Mouse (Mus musculus): ENCODE data around the gene Fance.
"Not testable (repeated sequence)": the region's sequence is repeated elsewhere in the genome, so short reads cannot be mapped to it uniquely, and the experiment has no call there.

Gene Fance

DNA sequence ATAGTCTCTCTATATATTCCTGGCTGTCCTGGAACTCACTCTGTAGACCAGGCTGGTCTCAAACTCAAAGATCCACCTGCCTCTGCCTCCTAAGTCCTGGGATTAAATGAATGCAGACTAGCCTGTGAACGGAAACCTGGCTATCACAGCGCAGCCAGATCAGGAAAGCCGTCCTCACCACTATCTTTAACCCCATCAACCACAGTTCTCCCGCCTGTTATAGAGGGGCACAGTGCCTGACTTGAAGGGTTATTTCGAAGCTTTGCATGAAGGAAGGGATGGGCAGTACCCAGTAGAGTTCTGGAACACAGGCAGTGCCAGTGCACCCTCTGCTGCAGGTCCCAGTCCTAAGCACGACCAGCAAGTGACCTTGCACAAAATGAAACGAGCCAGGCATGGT lies 22.0 kb upstream of the Fance start:
- DNase-seq (ENCODE audit: low spot score) = no peak

DNA sequence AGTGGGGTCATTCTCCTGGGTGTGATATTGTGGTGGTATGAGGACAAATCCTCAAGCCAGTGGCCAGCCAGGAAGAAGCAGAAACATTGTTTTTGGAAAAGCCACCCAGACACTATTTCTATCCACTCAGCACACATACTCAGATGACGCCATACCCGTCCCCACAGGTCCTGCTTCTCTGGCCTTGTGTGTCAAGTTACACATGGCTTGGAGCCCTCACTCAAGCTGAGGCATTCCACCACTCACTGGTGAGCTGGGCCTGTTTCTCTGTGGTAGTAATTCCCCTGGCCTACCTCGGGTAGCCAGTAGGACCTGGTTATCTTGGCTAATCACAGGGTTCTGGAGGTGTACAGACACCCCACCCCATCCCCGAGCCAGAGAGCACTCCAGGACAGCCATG lies 19.6 kb upstream of the Fance start:
- no peak for DNase-seq (ENCODE audit: low spot score)

DNA sequence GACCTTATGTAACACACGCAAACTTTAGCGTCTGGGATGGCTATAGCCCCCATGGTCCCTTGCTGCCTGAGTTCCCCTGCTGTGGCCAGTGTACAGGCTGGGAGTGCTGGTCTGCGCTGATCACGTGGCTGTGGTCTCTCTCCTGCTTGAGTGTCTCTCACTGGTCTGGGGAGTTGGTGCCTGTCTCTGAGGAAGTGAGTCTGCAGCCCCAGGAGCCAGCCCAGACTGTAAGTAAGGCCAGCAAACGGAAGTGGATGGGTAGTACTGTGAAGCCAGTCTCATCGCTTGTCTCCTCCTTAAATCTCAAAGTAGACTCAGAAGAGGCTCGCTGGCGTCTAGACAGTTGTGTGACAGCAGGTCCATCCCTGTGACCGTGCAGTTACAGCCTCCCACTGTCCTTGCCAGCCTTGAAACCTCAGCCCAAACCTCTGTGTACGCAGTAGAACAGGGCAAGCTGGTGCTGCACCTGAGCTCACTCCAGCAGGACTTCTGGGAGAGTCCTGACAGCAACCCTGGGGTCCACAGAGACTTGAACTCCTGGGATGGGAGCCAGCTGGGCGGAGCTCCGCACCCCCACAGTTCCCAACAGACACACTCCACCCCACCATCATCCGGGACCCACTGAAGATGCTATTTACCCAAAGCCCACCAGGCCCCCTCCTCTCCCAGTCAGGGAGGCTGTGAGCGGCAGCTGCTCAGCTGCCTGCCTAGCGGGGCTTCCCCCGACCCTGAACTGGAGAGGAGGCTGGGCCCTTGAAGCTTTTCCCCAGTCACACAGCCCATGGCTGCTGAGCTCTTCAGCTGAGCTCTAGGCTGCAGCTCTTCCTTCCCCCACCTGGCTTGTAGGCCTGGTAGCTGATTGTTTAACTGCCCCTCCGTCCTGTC lies 18.6 kb upstream of the Fance start:
- DNase-seq (ENCODE audit: low spot score) = no peak

DNA sequence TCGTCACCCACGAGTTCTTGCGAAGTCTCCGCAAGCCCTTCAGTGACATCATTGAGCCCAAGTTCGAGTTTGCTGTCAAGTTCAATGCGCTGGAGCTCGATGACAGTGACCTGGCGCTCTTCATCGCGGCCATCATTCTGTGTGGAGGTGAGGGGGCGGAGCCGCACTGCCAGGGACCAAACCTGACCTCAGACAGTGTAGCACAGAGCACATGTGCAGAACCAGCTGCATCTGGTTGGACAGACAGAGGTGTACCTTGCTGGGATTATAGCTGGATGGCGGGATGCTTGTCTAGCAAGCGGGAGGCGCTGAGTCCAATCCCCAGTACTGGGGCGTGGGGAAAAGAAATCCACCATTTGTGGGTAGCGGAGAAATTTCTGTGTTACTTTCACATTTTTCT lies 14.4 kb upstream of the Fance start:
- no peak for DNase-seq (ENCODE audit: low spot score)

DNA sequence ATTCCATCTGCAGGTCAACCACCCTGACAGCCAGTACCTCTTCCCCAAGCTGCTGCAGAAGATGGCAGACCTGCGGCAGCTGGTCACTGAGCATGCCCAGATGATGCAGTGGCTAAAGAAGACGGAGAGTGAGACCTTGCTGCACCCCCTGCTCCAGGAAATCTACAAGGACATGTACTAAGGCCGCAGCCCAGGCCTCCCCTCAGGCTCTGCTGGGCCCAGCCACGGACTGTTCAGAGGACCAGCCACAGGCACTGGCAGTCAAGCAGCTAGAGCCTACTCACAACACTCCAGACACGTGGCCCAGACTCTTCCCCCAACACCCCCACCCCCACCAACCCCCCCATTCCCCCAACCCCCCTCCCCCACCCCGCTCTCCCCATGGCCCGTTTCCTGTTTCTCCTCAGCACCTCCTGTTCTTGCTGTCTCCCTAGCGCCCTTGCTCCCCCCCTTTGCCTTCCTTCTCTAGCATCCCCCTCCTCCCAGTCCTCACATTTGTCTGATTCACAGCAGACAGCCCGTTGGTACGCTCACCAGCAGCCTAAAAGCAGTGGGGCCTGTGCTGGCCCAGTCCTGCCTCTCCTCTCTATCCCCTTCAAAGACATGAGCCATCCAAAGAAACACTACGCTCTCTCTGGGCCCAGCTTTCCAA lies 13.5 kb upstream of the Fance start:
- DNase-seq (ENCODE audit: low spot score) = no peak

DNA sequence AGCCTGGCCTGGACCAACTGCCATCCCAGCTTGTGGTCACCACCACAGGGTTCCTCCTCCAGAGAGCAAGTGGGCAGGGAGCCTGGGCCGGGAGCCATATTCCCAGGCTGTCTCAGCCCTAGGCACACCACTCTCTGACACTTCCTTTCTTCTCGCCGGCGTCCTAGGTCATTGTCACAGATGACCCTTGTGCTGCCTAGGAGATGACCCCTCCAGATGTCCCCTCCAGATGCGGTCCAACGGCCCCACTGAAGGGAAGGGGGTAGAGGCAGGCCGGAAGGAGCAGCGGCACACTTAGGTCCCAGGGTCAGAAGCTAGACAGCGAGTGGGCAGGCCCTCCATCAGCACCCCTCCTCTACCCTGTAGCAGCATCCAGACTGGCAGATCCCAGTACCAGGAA lies 13.0 kb upstream of the Fance start:
- DNase-seq (ENCODE audit: low spot score) = no peak

DNA sequence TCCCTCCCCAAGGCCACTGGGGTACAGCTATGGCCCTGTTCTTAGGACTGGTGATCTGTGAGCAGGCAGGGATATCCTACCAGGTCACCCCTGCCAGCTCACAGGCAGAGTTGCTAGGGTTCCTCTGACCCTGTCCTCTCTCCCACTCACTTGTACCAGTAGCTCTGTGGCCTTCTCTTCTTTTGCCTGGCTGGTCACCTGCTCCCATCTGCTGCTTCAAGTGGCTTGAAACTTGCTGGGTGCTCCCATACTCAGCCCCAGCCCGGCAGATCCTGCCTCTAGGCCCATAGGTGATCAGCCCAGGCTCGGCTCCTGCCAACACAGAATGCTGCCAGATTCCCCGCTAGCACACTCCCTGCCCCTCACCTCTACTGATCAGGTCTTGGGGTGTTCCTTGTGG lies 12.5 kb upstream of the Fance start:
- no peak for DNase-seq (ENCODE audit: low spot score)

DNA sequence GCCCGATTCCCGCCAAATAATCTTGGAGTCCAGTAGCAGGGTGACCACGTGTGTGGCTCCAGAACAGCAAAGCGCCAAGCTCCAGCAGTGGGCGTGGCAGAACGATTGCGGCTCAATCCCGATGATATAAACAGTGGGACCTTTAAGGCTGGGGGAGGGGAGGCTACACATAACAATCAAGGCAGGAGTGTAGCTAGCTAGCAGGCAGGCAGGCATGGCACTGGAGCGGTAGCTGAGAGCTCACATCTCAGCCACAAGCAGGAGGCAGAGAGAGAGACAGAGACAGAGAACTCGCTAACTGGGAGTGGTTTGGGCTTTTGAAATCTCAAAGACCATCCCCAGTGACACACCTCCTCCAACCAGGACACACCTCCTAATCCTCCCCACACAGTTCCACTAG lies 8.1 kb upstream of the Fance start:
- no peak for DNase-seq (ENCODE audit: low spot score)

DNA sequence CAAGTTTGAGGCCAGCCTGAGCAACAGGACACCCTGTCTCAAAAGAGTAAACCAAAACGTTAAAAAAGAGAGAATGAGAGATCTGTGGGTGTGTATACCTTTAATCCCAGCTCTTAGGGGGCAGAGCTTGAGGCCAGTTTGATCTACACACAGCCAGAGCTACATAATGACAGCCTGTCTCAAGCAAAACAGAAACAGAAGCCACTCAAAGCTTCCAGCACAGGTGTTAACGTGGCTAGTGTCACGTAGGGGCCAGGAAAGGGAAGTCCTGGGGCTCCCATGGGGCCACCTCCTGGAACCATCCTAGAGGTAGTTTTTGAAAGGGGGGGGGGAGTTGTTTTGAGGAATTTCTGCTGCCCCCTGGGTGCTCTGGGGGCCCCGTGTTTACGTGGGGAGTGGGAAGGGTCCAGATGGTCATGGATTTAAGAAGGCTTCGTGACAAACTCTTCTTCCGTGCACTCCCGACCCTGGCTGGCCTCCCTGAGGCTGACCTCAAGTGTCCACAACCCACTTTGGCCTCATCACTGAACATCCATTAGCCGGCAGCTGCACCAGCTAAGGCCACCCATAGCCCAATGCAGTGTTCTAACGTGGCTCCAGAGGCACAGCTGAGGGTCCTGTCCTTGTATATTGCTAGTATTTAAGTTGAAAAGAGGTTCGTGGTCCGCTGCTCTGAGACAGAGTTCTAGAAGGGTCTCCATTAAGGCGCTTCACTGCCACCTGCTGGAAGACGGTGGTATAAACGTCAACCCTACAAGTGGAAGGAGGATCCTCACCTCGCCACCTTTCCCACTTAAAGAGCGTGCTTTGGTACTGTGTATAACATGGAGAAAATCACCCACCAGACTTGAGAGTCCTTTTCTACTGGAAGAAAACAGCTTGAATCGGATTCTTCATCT lies 4.8 kb upstream of the Fance start:
- DNase-seq (ENCODE audit: low spot score) = peak; percentile 74

DNA sequence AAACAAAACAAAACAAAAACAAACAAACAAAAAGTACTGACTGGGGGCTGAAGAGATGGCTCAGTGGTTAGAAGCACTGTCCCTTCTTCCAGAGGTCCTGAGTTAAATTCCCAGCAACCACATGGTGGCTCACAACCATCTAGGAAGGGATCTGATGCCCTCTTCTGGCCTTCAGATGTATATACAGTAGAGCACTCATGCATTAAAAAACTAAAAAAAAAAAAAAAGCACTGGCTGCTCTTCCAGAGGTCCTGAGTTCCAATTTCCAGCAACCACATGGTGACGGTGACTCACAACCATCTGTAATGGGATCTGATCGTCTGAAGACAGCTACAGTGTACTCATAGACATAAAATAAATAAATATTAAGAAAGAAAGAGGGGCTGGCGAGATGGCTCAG lies 2.5 kb upstream of the Fance start:
- DNase-seq (ENCODE audit: low spot score) = no peak

DNA sequence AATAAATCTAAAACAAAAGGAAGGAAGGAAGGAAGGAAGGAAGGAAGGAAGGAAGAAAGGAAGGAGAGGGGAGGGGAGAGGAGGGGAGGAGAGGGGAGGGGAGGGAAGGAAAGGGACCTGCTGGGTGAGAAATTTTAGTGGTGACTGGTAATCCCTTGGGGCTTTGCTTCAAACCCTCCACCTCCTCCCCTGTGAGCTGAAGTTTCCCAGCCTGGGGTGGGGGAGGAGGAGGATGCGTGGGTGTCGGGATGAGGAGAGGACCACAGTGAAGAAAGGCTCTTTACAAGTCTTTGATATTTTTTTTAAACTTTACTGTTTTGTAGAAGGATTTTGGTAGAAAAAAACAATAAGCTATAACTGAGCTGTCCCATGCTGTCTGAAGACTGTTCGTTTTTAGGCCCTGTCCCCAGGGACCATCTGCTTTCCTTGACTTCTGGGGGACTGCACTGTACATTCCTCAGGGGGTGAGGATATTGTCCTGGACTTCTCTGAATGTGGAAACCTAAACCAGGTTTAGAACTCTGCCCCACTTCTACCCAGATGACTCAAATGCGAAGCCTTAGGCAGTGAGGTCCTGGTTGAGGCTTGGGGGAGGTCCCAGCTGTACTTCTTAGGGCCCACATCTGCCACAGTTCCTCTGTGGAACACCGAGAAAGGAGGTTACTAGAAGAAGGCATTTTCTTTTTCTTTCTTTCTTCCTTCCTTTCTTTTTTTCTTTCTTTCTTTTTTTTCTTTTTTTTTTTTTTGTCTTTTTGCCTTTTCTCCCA lies 1.8 kb upstream of the Fance start:
- DNase-seq (ENCODE audit: low spot score) = no peak

DNA sequence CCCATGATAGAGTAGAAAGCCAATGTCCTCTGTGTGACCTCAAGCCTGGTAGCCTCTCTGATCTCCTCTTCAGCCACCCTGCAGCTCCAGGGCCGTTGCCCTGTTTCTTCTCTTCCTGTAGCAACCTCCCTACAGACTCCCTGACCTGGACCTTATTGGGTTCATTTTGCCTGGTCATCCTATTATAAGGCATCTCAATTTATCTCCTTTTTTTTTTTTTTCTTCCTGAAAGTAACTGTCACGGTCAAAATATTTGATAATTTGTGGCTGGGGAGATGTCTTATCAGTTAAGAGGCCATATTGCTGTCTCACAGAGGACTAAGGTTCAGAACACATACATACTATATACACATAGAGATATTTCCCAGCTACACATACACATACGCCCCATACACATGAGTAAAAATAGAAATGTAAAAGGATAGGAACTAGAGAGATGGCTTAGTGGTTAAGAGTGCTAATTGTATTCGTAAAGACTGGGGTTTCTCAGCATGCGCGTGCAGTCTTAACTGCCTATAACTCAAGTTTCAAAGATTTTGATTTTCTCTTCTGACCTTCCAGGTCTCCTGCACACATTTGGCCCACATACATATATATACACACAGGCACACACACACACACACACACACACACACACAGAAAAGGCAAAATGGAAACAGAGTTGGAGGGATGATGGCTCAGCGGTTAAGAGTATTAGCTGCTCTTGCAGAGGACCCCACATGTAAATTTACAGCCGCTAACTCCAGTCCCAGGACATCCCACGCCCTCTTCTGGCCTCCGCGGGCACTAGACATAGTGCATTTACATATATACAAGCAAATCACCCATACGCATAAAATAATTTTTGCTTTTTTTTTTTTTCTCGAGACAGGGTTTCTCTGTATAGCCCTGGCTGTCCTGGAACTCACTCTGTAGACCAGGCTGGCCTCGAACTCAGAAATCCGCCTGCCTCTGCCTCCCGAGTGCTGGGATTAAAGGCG lies 797 bp upstream of the Fance start:
- DNase-seq (ENCODE audit: low spot score) = no peak

DNA sequence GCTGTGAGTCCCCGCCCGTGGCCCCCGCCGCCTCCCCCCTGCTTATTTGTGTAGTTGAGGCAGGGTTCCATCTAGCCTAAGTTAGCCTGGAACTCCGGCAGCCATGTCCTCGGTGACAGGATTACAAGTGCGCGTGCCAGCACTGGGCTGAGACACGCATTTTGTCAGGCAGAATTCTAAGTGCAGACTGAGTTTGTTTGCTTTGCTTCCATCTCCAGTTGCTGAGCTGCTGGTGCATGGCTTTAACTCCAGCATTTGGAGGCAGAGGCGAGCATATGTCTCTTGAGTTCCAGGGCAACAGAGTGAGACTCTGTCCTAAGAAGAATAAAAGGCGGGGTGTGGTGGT lies 534 bp downstream of the Fance start:
- no peak for DNase-seq (ENCODE audit: low spot score)

DNA sequence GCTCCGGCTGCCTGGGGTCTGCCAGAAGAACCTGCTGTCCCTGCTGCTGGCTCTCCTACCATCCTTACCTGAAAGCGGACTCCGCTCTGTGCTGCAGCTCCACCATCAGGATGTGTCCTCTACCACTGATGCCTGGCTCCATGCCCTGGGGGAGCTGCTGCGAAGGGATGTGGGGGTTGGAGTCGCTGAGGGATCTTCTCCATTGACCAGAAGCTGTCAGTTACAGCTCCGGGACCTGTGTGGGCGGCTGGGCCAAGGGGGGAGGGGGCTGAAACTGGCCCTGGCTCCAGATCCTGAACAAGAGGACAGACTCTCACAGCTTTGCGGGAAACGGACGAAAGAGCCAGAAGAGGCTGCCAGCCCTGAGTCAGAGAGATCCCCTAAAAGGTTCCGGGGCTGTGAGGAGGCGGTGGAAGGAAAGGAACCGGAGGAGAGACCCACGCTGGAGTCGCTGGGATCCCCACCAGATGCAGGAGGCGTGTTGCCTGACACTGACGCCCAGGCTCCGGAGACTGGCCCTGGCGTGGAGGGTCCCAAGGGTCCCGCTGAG lies 2.4 kb downstream of the Fance start:
- no peak for DNase-seq (ENCODE audit: low spot score)

DNA sequence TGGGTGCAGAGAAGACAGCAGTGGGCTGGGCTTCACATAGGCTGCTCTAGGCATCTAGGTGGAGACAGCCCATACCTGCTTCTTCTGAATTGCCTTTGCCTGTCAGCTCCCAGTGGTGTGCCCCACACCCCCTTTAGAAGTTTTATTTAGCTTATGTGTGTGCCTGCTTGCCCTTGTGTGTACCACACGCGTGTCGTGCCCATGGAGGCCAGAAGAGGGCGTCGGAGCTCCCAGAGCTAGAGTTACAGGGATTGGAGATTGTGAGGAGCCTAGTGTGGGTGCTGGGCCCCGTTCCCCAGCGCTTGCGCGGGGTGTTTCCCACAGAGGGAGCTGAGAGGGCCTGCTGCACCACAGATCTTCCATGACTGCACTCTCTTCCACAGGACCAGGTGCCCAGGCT lies 3.2 kb downstream of the Fance start:
- DNase-seq (ENCODE audit: low spot score) = no peak

DNA sequence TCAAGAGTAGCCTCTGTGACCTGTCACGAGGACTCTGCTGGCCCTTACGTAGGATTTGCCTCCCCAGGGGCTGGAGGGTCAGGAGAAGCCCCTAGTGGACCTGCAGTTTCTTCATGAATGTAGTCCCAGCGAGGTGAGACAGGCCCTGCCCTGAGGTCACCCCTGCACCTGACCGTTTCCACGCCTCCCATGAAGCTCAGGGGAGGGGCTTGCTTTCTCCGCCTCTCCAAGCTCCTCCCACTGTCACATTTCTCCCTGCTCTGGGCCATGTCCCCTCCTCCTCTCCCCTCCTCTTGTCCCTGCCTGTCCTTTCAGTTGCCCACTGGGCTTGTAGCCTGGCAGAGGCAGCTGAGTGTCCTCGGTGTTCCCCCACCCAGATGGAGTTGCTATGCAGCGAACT lies 3.8 kb downstream of the Fance start:
- DNase-seq (ENCODE audit: low spot score) = no peak

DNA sequence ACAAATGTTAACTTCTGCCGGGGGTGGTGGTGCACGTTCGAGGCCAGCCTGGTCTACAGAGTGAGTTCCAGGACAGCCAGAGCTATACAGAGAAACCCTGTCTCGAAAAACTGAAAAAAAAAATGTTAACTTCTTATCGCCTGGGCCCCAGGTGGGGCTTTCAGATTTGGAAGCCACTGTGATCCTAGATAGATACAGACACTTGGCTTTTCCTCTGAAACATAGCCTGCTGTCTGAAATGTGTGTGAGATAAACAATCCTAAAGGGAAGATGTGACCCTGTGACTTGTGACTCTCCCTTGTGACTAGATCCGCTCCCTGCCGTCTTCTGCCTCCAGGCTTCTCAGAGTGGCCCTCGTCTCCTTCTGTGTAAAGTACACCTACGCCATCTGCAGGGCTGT lies 4.4 kb downstream of the Fance start:
- DNase-seq (ENCODE audit: low spot score) = no peak

DNA sequence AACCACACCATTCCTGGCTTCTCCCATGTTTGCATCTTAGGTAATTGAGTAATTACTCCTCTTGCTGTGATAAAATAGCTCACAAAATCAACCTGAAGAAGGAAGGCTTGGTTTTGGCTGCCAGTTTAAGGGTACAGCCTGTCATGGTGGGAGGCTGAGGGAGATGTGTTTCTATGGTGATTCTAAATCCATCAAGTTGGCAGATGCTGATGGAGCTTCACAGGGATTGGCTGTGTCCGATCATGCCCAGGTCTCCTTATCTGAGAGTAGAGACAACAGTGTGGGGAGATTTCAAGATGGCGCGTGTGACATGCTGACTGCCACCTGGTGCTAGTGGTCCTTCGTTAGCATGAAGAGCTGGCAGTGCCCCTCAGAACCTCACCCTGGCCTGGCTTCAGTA lies 8.4 kb downstream of the Fance start:
- DNase-seq (ENCODE audit: low spot score) = no peak

DNA sequence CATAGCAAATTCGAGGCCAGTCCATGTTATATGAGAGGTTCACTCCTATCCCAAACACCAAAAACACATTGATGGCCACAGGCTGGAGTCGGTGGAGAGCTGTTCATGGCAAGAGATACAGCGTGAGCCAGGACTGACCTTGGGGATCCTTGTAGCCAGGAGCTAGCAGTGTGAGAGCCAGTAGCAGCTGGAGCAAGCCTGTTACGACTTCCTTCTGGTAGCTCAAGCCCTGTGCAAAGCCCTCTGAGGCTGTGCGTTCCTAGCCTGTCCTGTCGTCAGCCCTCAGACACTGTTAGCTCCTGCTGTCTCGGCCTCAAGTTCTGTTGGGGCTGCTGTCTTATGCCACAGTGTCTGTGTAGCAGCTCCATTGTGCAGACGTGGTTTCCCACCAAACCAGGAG lies 10.5 kb downstream of the Fance start:
- no peak for DNase-seq (ENCODE audit: low spot score)

DNA sequence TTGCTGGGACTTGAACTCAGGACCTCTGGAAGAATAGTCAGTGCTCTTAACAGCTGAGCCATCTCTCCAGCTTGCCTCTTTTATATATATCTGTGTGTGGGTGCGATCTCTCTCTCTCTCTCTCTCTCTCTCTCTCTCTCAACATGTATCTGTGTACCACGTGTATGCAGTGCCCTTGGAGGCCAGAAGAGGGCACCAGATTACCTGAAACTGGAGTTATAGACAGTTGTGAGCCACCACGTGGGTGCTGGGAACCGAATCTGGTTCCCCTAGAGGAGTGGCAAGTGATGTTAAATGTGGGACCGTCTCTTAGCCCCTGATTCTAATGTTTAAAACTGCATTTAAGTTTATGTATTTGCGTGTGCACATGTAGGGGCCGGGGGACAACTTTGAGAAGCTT lies 11.1 kb downstream of the Fance start:
- not testable (repeated sequence) for DNase-seq (ENCODE audit: low spot score)

DNA sequence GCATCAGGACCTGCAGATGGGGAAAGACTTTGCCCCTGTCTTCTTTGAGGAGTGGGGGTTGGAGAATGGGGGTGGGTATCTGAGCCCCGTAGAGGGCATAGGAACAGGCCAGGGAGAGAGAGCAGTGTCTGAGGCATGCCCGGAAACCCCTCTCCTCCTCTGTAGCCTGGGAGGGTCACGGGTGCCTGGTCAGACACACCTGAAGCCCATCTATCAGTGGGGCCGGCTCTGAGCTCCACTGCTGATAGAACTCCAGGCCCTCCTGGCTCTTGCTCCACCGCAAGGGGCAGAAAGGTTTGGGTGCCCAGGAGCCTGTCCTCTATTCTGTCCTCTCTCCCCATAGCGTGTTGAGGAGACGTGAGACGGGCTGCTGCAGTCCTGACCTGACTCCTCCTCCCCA lies 12.4 kb downstream of the Fance start:
- DNase-seq (ENCODE audit: low spot score) = no peak

Data from urinary bladder, postnatal 10 days (tissue).